In the genomic region with DNA sequence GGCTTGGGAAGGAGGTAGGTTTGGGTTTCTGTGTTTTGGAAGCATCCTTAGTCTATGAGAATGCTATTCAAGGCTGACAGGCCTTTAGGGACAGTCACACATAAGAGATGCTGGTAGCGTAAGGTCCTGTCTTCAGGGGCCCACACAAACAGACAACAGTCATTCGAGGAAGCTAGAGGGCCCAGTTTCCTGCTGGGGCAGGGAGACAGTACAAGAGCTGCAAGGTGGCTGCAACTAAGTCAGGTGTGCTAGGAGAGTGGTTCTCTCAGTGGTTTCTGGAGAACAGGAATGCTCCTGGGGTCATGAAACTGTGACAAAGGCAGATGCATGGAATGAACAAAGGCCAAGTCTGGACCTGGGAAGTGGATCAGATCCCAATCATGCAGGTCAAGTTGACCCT, we compare ENCODE assay signal across 16 mouse cellular contexts.
A peak's percentile ranks its signal among the peaks of the same experiment; 100 is the strongest.
DNase-seq lines count a peak whose midpoint lies in the region; ATAC-seq and TF ChIP-seq lines count a peak whose summit lies in the region.
"Had no signal": no experiment of that assay in that cellular context is flagged by ENCODE, and none has a peak within 500 bp of the region (broad histone marks: within the 10 kb centered on the region; RNA-seq: fewer than 3 reads in every experiment).

No protein-coding gene starts in this region.

- intact Hi-C loops in left cerebral cortex, postnatal 14 days (cut with DNase I), result no loop called here

- no peaks in the 10 kb centered on the region for H3K27me3 ChIP-seq in heart, embryonic 15.5 days
- H3K27me3 ChIP-seq in spleen, adult 2 months (ENCODE audit: control insufficient read depth, insufficient read depth, low read length), result no peaks in the 10 kb centered on the region

- DNase-seq in heart, adult 18-20 months, result no peak
- DNase-seq in spleen, adult 2 months (ENCODE audit: low read depth in 1 of 2, low spot score in 2 of 2), result no peak
- DNase-seq in spleen, postnatal 14 days (ENCODE audit: low spot score in 2 of 2), result no peak
- peak; percentile 34 to 52 for DNase-seq in thymus, adult 18-20 months
- DNase-seq in left cerebral cortex, postnatal 14 days (ENCODE audit: low spot score in 2 of 2), result no peak
- DNase-seq in kidney, adult 9 months, result no peak
- DNase-seq: adrenal gland, postnatal 10 days; cerebellum, adult 2 months; kidney, adult 18-20 months; kidney, postnatal 25 days; layer of hippocampus, adult 9-11 months; right cerebral cortex, postnatal 14 days had no signal

- WGBS in heart, embryonic 15.5 days, result 70% methylated on average over 2 of the region's 2 CpGs
- 35% methylated on average over 2 of the region's 2 CpGs for WGBS in spleen, adult 2 months

- no peak overlapping the region for H3K4me3 ChIP-seq in heart, embryonic 15.5 days
- no peak overlapping the region for H3K4me3 ChIP-seq in spleen, adult 2 months (ENCODE audit: extremely low read depth, insufficient read depth, insufficient read length)
- H3K4me3 ChIP-seq: forebrain, embryonic 12.5 days; megakaryocyte, embryonic 14.5 days had no signal

- no peak for TF ChIP-seq POLR2A in spleen, adult 2 months (IDR thresholded peaks at IDR 0.05; ENCODE audit: low read depth, low read length)

- no peak for ATAC-seq in heart, embryonic 15.5 days (replicated peaks; ENCODE audit: insufficient number of reproducible peaks, insufficient read depth, low FRiP score, low read depth)

- H3K36me3 ChIP-seq in heart, embryonic 15.5 days, result no peaks in the 10 kb centered on the region
- H3K36me3 ChIP-seq in spleen, adult 2 months (ENCODE audit: control insufficient read depth, insufficient read depth, low read length), result no peaks in the 10 kb centered on the region
- H3K36me3 ChIP-seq: forebrain, embryonic 12.5 days had no signal

- H3K9me3 ChIP-seq in heart, embryonic 15.5 days (replicated peaks), result no peaks in the 10 kb centered on the region
- H3K9me3 ChIP-seq: forebrain, embryonic 12.5 days had no signal

- no peak for TF ChIP-seq CTCF in spleen, adult 2 months (IDR thresholded peaks at IDR 0.05; ENCODE audit: extremely low read depth, insufficient read depth, insufficient read length, insufficient replicate concordance)

- H3K4me1 ChIP-seq in heart, embryonic 15.5 days (replicated peaks), result peaks cover 35% of the 10 kb centered on the region
- H3K4me1 ChIP-seq in spleen, adult 2 months (ENCODE audit: control insufficient read depth, insufficient read depth, insufficient read length), result peaks cover 30% of the 10 kb centered on the region

- peak overlapping the region; percentile 66; the same call in 1 of the 2 replicates for H3K27ac ChIP-seq in heart, embryonic 15.5 days
- H3K27ac ChIP-seq in spleen, adult 2 months (ENCODE audit: insufficient read depth, low read length), result peak overlapping the region; percentile 9; the same call in 1 of the 2 replicates

- no peak overlapping the region for H3K9ac ChIP-seq in heart, embryonic 15.5 days
- H3K9ac ChIP-seq: forebrain, embryonic 12.5 days had no signal

- no peak overlapping the region for H3K4me2 ChIP-seq in heart, embryonic 15.5 days
- H3K4me2 ChIP-seq: forebrain, embryonic 12.5 days; liver, embryonic 11.5 days had no signal

Comparison
In these comparisons a context has a peak if more than half of its experiments do, and no peak if none do; other contexts are left out.
1. DNase-seq: peak in thymus, adult 18-20 months (2 of 2); none in heart, adult 18-20 months (0 of 2), spleen, adult 2 months (0 of 2), spleen, postnatal 14 days (0 of 2), left cerebral cortex, postnatal 14 days (0 of 2) and kidney, adult 9 months (single experiment).